Mouse (Mus musculus) bone marrow, adult 2 months (tissue): ENCODE measurements at regions not wholly inside any gene's neighbourhood (a gene's known extent, or its start where the extent isn't known, plus 50 kb on each side); places are given as distances from the start of the nearest gene placed in this dataset.

Experiments used
- CTCF ChIP-seq: fragments of 200-500 bp; IDR thresholded peaks from 2 replicates; pipeline ENCODE4 v1.5.1; 2011; ENCODE audit warnings: low read length, control low read depth; ENCODE audit not compliant: control insufficient read depth, insufficient read depth
- POLR2A ChIP-seq: fragments of 200-500 bp; IDR thresholded peaks from 2 replicates; pipeline ENCODE4 v1.6.1; 2011; ENCODE audit warnings: low read depth, mild to moderate bottlenecking, control low read depth, low read length, borderline replicate concordance; ENCODE audit not compliant: control insufficient read depth

GRCm38 (mm10) chr4:83997079-83997478 lies 471.7 kb downstream of the Ccdc171 start:
- TF ChIP-seq POLR2A = no peak
- no peak for TF ChIP-seq CTCF
